Mouse (Mus musculus) stomach, postnatal 0 days (tissue): ENCODE measurements around the gene Rftn1.

Experiments
- CTCF ChIP-seq: IDR thresholded peaks from 2 replicates; pipeline ENCODE4 v1.5.1; 2016; ENCODE audit warnings: antibody characterized with exemption, low read depth, mild to moderate bottlenecking, moderate library complexity
- EP300 ChIP-seq: optimal IDR thresholded peaks from 2 replicates; pipeline ENCODE3; 2016; ENCODE audit warnings: antibody characterized with exemption

- TF ChIP-seq CTCF (peak; percentile 78), EP300 (no peak)
Measured at GRCm38 (mm10) chr17:49968467-49969207, 221.8 kb downstream of the Rftn1 start.
